ENCODE assay signal across 1 mouse cellular context in the genomic region with DNA sequence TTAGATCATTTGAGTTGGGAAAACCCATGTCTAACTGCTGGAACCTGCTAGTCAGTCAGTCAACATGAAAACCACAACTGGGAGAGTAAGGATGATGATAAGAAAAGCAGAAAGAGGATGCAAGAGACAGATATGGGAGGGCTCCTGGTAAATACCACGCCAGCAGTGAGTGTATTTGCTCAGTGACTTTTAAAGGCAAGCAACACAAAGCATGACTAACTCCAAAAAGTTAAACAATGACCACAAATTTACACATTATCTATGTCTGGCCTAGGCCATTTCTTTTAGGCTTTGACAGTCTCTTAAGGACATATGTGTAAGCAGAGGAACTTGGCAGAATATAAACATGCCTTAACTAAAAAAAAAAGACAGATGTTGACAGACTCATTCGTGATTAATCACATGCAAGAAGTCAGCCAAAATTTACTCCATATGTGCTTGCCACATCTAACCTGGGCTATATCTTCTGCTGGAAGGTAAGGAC.
TF ChIP-seq lines count a peak whose summit lies in the region.

No protein-coding gene starts in this region.

TF ChIP-seq in MEL, 35 proteins besides CTCF, POLR2A, EP300 and RAD21:
- peak; percentile 62; the same call in 1 of the 2 replicates for TF ChIP-seq CHD2 (IDR thresholded peaks at IDR 0.05; ENCODE audit: low read length)
- TF ChIP-seq ZC3H11A (IDR thresholded peaks at IDR 0.05; ENCODE audit: low read depth, low read length), result 0 out of 2 replicates have a peak, but pooled peaks have one; percentile 15
- peak; percentile 58; the same call in 1 of the 2 replicates for TF ChIP-seq ZMIZ1 (IDR thresholded peaks at IDR 0.05; ENCODE audit: low read depth, low read length)
- TF ChIP-seq MYB (IDR thresholded peaks at IDR 0.05; ENCODE audit: low read depth, low read length), result peak; percentile 58
- TF ChIP-seq CHD1 (IDR thresholded peaks at IDR 0.05; ENCODE audit: low read depth, low read length), result peak; percentile 89; the same call in 1 of the 2 replicates
- TF ChIP-seq E2F4 (IDR thresholded peaks at IDR 0.05; ENCODE audit: borderline replicate concordance, low read depth, low read length), result peak; percentile 48; the same call in 1 of the 2 replicates
- no peak; the same call in 1 of the 2 replicates for TF ChIP-seq SMC3 (IDR thresholded peaks at IDR 0.05; ENCODE audit: low read depth, low read length)
- TF ChIP-seq ZNF384 (IDR thresholded peaks at IDR 0.05; ENCODE audit: low read depth, low read length), result peak; percentile 89
- 0 out of 2 replicates have a peak, but pooled peaks have one; percentile 36 for TF ChIP-seq ELF1 (IDR thresholded peaks at IDR 0.05; ENCODE audit: low read depth, low read length)
- peak; percentile 97 for TF ChIP-seq TCF12 (IDR thresholded peaks at IDR 0.05; ENCODE audit: low read depth, low read length)
- TF ChIP-seq NELFE (IDR thresholded peaks at IDR 0.05; ENCODE audit: low read depth, low read length), result no peak
- TF ChIP-seq POLR2AphosphoS5 (IDR thresholded peaks at IDR 0.05; ENCODE audit: borderline replicate concordance, low read depth, low read length), result no peak
- no peak for TF ChIP-seq NRF1 (IDR thresholded peaks at IDR 0.05; ENCODE audit: insufficient read depth, low read depth, low read length, poor library complexity, severe bottlenecking)
- peak; percentile 98 for TF ChIP-seq GATA1 (IDR thresholded peaks at IDR 0.05; ENCODE audit: low read depth, low read length)
- no peak for TF ChIP-seq GABPA (IDR thresholded peaks at IDR 0.05; ENCODE audit: low read depth, low read length)
- peak; percentile 74 for TF ChIP-seq MAFK (IDR thresholded peaks at IDR 0.05; ENCODE audit: borderline replicate concordance, low read depth, low read length)
- 0 out of 2 replicates have a peak, but pooled peaks have one; percentile 52 for TF ChIP-seq MEF2A (IDR thresholded peaks at IDR 0.05; ENCODE audit: extremely low read depth, insufficient replicate concordance, low read depth, low read length, poor library complexity, severe bottlenecking)
- peak; percentile 94 for TF ChIP-seq TAL1 (IDR thresholded peaks at IDR 0.05; ENCODE audit: low read length)
- peak; percentile 40 for TF ChIP-seq KAT2A (conservative IDR thresholded peaks at IDR 0.05; ENCODE audit: low read depth, low read length)
- TF ChIP-seq MAX (IDR thresholded peaks at IDR 0.05; ENCODE audit: low read length), result peak; percentile 87
- no peak for TF ChIP-seq TBP (IDR thresholded peaks at IDR 0.05; ENCODE audit: low read depth, low read length)
- TF ChIP-seq MYC (IDR thresholded peaks at IDR 0.05; ENCODE audit: low read depth, low read length), result peak; percentile 93
- TF ChIP-seq JUND (IDR thresholded peaks at IDR 0.05; ENCODE audit: low read depth, low read length), result peak; percentile 29; the same call in 1 of the 2 replicates
- no peak for TF ChIP-seq ZKSCAN1 (IDR thresholded peaks at IDR 0.05; ENCODE audit: low read depth, low read length)
- peak; percentile 92 for TF ChIP-seq ETS1 (IDR thresholded peaks at IDR 0.05; ENCODE audit: low read depth, low read length)
- no peak for TF ChIP-seq UBTF (IDR thresholded peaks at IDR 0.05; ENCODE audit: borderline replicate concordance, insufficient read depth, low read depth, low read length)
- TF ChIP-seq HCFC1 (IDR thresholded peaks at IDR 0.05; ENCODE audit: low read depth, low read length), result peak; percentile 66
- TF ChIP-seq POLR2AphosphoS2 (IDR thresholded peaks at IDR 0.05; ENCODE audit: low read length), result no peak
- no peak for TF ChIP-seq USF2 (IDR thresholded peaks at IDR 0.05; ENCODE audit: borderline replicate concordance in 1 of 2, insufficient read depth in 1 of 2, low read depth in 1 of 2, low read length in 2 of 2)
- TF ChIP-seq RCOR1 (IDR thresholded peaks at IDR 0.05; ENCODE audit: low read depth, low read length), result peak; percentile 90
- TF ChIP-seq USF1 (IDR thresholded peaks at IDR 0.05; ENCODE audit: low read depth, low read length), result no peak
- TF ChIP-seq BHLHE40 (IDR thresholded peaks at IDR 0.05; ENCODE audit: borderline replicate concordance, low read depth, low read length), result peak; percentile 67; the same call in 1 of the 2 replicates
- peak; percentile 96 for TF ChIP-seq SIN3A (IDR thresholded peaks at IDR 0.05; ENCODE audit: low read length)
- TF ChIP-seq MAZ (IDR thresholded peaks at IDR 0.05; ENCODE audit: low read depth, low read length), result peak; percentile 75
- peak; percentile 91 for TF ChIP-seq MXI1 (IDR thresholded peaks at IDR 0.05; ENCODE audit: low read depth, low read length)
